Mouse (Mus musculus): ENCODE data around the gene Gpr137.

GRCm38 (mm10) chr19:6969291-6969664 lies 27.0 kb upstream of the Gpr137 start:
- TF ChIP-seq CTCF (IDR thresholded peaks at IDR 0.05; ENCODE audit: control insufficient read depth, insufficient read depth, insufficient read length) (no peak), USF1 (IDR thresholded peaks at IDR 0.05; ENCODE audit: low read depth) (no peak), MYOD1 (IDR thresholded peaks at IDR 0.05; ENCODE audit: control insufficient read depth, insufficient read length, low read depth) (no peak), MAX (IDR thresholded peaks at IDR 0.05) (peak; percentile 31), MYOG (IDR thresholded peaks at IDR 0.05; ENCODE audit: control insufficient read depth, extremely low read depth, insufficient read length) (no peak)

Measured in C2C12 (cell line).